Mouse (Mus musculus) stomach, embryonic 15.5 days (tissue): ENCODE measurements around the gene Hmgcs2. TPM values are rescaled to one million over a fixed set of nuclear protein-coding genes. Genes with fewer than 3 reads are reported as not detected.

Experiments
- ATAC-seq: fragments of 200-750 bp; cut with Nextera tagmentation; 2 replicates; pipeline ENCODE4 v1.8.0; 2017; ENCODE audit warnings: low read depth, moderate number of reproducible peaks, moderate TSS enrichment; ENCODE audit not compliant: insufficient read depth, low FRiP score
- H3K27ac ChIP-seq: fragments of 300-500 bp; sonication (generic); 2 replicates; pipeline ENCODE4 v1.5.1; 2015; ENCODE audit warnings: mild to moderate bottlenecking, inconsistent platforms
- H3K27me3 ChIP-seq: fragments of 300-500 bp; sonication (generic); replicated peaks from 2 replicates; pipeline ENCODE4 v1.6.1; 2015; ENCODE audit warnings: inconsistent platforms
- H3K36me3 ChIP-seq: fragments of 300-500 bp; sonication (generic); 2 replicates; pipeline ENCODE4 v1.6.1; 2015; ENCODE audit warnings: inconsistent platforms
- H3K4me1 ChIP-seq: fragments of 300-500 bp; sonication (generic); 2 replicates; pipeline ENCODE4 v1.6.1; 2015; ENCODE audit warnings: inconsistent platforms
- H3K4me2 ChIP-seq: fragments of 300-500 bp; sonication (generic); 2 replicates; pipeline ENCODE4 v1.6.1; 2015; ENCODE audit warnings: mild to moderate bottlenecking, inconsistent platforms
- H3K4me3 ChIP-seq: fragments of 300-500 bp; sonication (generic); replicated peaks from 2 replicates; pipeline ENCODE4 v1.5.1; 2015; ENCODE audit warnings: inconsistent platforms
- H3K9ac ChIP-seq: fragments of 300-500 bp; sonication (generic); 2 replicates; pipeline ENCODE4 v1.6.1; 2015; ENCODE audit warnings: inconsistent platforms
- H3K9me3 ChIP-seq: fragments of 300-500 bp; sonication (generic); 2 replicates; pipeline ENCODE4 v1.6.1; 2016; ENCODE audit warnings: inconsistent platforms
- WGBS: fragments of 180-500 bp; shearing (Covaris S2); methylation state at CpG from one replicate; pipeline ENCODE4 v1.1.7; 2015; 5-methylcytosine and 5-hydroxymethylcytosine counted together
- polyA plus RNA-seq: library from polyadenylated mRNA; unstranded; fragments of >200 nt; fragmentation: Nextera tagmentation; extraction: Ambion mirVana; gene quantifications from 2 replicates; pipeline ENCODE4 v1.2.1, GENCODE M21; 2015

The Hmgcs2 gene
- polyA plus RNA-seq, 1 experiment from 2014 or later: 55.7 TPM

DNA sequence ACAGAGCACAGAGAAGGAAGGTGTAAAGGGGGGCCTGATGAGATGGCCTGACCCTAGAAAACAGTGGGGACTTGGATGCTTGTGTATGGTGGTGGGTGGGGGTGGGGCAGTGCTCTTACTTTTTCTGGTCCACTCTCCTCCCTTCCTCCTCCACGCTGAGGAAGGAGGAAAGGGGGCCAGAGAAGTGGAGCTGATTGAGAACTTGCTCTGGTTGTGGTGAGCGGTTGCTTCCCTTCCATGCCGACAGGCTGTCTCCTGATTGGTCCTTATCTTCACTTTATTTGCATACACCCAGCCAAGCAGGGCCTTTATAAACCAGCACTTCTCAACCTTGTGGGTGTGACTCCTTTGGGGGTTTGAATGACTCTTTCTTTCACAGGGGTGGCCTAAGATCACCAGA lies 26.2 kb upstream of the Hmgcs2 start:
- Histone ChIP-seq H3K4me3 (no peak overlapping the region), H3K9ac (no peak overlapping the region), H3K4me1 (no peaks in the 10 kb centered on the region), H3K27ac (no peak overlapping the region; the same call in 1 of the 2 replicates), H3K4me2 (no peak overlapping the region), H3K27me3 (no peaks in the 10 kb centered on the region), H3K36me3 (no peaks in the 10 kb centered on the region), H3K9me3 (no peaks in the 10 kb centered on the region)
- no peak for ATAC-seq
- WGBS: 86% methylated on average over 2 of the region's 3 CpGs

- no peak overlapping the region for H3K4me3 ChIP-seq
- H3K4me1 ChIP-seq: 0 out of 2 replicates have a peak, but pooled peaks cover 5% of the 10 kb centered on the region
- H3K9ac ChIP-seq: no peak overlapping the region
- peak overlapping the region; percentile 0; the same call in 1 of the 2 replicates for H3K27ac ChIP-seq
- no peaks in the 10 kb centered on the region for H3K9me3 ChIP-seq
- H3K27me3 ChIP-seq: no peaks in the 10 kb centered on the region
- no peak for ATAC-seq
- no peak overlapping the region for H3K4me2 ChIP-seq
- no peaks in the 10 kb centered on the region for H3K36me3 ChIP-seq
- WGBS: 82% methylated on average over 8 of the region's 8 CpGs
Measured at GRCm38 (mm10) chr3:98254656-98255583, 25.3 kb upstream of the Hmgcs2 start.

DNA sequence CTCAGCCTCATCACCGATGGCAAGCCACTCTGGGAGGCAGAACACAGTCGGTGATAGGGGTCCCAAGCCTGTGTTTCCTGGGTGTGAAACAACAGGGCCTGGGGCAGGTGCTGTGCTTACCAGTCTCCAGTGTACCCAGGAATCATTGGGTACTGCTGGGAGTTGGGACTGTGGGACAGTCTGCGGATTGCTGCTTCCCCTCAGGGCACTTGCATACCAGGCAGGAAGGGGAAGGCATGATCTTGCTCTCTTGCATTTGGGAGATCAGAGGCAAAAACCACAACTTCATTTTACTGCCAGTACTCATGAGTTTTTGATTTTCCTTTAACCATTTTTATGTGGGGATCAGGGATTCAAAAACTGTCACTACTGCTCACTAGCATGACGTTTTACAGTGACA lies 21.5 kb upstream of the Hmgcs2 start:
- H3K27ac ChIP-seq: peak overlapping the region; percentile 63; the same call in 1 of the 2 replicates
- H3K4me2 ChIP-seq: no peak overlapping the region
- no peaks in the 10 kb centered on the region for H3K36me3 ChIP-seq
- 85% methylated on average over 4 of the region's 4 CpGs for WGBS
- H3K9me3 ChIP-seq: no peaks in the 10 kb centered on the region
- H3K4me3 ChIP-seq: no peak overlapping the region
- no peak overlapping the region for H3K9ac ChIP-seq
- no peaks in the 10 kb centered on the region for H3K27me3 ChIP-seq
- no peak for ATAC-seq
- H3K4me1 ChIP-seq: 0 out of 2 replicates have a peak, but pooled peaks cover 5% of the 10 kb centered on the region

GRCm38 (mm10) chr3:98259271-98259751 lies 20.9 kb upstream of the Hmgcs2 start:
- H3K4me2 ChIP-seq: no peak overlapping the region
- 0 out of 2 replicates have a peak, but pooled peaks cover 5% of the 10 kb centered on the region for H3K4me1 ChIP-seq
- ATAC-seq: no peak
- H3K27me3 ChIP-seq: no peaks in the 10 kb centered on the region
- no peak overlapping the region for H3K4me3 ChIP-seq
- H3K36me3 ChIP-seq: no peaks in the 10 kb centered on the region
- no peak overlapping the region for H3K9ac ChIP-seq
- no peaks in the 10 kb centered on the region for H3K9me3 ChIP-seq
- peak overlapping the region; percentile 33; the same call in 1 of the 2 replicates for H3K27ac ChIP-seq
- 80% methylated on average over 5 of the region's 5 CpGs for WGBS

DNA sequence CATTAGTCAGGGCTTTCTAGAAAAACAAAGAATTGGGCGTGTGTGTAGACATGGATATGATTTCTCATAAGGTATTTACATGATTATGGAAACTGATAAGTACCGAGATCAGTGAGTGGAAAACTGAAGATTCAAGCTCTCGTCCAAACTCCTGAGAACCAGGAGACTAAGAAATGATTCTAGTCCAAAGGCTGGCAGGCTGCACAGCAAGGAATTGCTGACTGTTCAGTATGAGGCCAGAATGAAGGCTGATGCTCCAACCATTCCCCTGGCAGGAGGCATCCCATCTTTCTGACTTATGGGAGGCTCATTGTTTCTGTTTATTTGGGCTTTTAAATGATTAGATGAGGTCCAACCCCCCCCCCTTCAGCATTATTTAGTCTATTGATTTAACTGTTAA lies 19.7 kb upstream of the Hmgcs2 start:
- Histone ChIP-seq H3K9ac (no peak overlapping the region), H3K36me3 (no peaks in the 10 kb centered on the region), H3K9me3 (no peaks in the 10 kb centered on the region), H3K4me2 (no peak overlapping the region), H3K4me1 (0 out of 2 replicates have a peak, but pooled peaks cover 5% of the 10 kb centered on the region), H3K27me3 (no peaks in the 10 kb centered on the region), H3K4me3 (no peak overlapping the region), H3K27ac (no peak overlapping the region)
- WGBS: 64% methylated on average over 3 of the region's 3 CpGs
- no peak for ATAC-seq

DNA sequence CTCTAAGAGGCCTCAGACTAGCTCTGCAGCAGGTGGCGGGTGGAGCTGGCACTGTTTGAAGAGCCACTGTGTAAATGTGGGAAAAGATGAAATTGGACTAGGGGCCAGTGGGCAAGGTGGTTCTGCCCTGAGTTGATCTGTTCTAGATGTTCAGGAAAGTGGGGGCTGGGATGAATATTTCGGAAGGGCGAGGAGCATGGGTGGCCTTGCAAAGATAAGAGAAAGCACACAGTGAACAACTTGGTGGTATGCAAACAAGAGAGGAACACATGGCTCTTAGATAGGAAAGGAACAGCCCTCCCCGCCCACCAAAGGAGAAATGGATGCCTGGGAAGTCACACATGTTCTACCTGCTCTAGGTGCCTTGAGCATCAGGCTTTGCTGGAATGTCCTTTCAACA lies 18.8 kb upstream of the Hmgcs2 start:
- Histone ChIP-seq H3K4me1 (0 out of 2 replicates have a peak, but pooled peaks cover 5% of the 10 kb centered on the region), H3K9ac (no peak overlapping the region), H3K36me3 (no peaks in the 10 kb centered on the region), H3K4me2 (no peak overlapping the region), H3K4me3 (no peak overlapping the region), H3K9me3 (no peaks in the 10 kb centered on the region), H3K27me3 (no peaks in the 10 kb centered on the region), H3K27ac (peak overlapping the region; percentile 45)
- peak; percentile 75; the same call in 1 of the 2 replicates for ATAC-seq
- WGBS: 63% methylated on average over 4 of the region's 4 CpGs

- Histone ChIP-seq H3K9me3 (no peaks in the 10 kb centered on the region), H3K27me3 (no peaks in the 10 kb centered on the region), H3K9ac (no peak overlapping the region), H3K27ac (no peak overlapping the region; the same call in 1 of the 2 replicates), H3K4me2 (no peak overlapping the region), H3K4me3 (no peak overlapping the region), H3K36me3 (no peaks in the 10 kb centered on the region), H3K4me1 (peaks cover 6% of the 10 kb centered on the region; the same call in 1 of the 2 replicates)
- WGBS: 79% methylated on average over 2 of the region's 2 CpGs
- peak; percentile 56; the same call in 1 of the 2 replicates for ATAC-seq
Measured at GRCm38 (mm10) chr3:98262133-98262532, 18.1 kb upstream of the Hmgcs2 start.

DNA sequence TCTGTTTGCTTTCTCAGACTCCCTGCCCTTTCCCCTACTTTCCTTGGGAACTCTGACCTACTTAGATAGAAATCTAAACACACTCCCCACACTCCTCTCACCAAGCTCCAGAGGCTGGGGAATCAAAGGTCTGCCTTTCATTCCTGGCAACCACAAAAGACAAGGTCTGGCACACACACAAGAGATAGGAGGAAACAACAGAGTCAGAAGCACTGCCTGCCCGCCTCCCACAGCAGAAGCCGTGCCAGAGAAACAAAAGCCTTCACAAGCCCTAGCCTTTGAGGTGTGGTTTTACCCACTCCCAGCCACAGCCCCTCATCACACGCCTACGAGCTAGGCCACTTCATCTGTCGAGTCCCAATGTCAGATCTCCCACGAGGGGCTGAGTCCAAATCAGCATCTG lies 13.0 kb upstream of the Hmgcs2 start:
- WGBS: 22% methylated on average over 6 of the region's 6 CpGs
- Histone ChIP-seq H3K27ac (peak overlapping the region; percentile 65), H3K4me3 (no peak overlapping the region), H3K9ac (no peak overlapping the region), H3K27me3 (no peaks in the 10 kb centered on the region), H3K4me2 (0 out of 2 replicates have a peak overlapping the region, but pooled peaks have one; percentile 6), H3K36me3 (no peaks in the 10 kb centered on the region), H3K4me1 (peaks cover 4% of the 10 kb centered on the region; the same call in 1 of the 2 replicates), H3K9me3 (no peaks in the 10 kb centered on the region)
- ATAC-seq: peak; percentile 86

DNA sequence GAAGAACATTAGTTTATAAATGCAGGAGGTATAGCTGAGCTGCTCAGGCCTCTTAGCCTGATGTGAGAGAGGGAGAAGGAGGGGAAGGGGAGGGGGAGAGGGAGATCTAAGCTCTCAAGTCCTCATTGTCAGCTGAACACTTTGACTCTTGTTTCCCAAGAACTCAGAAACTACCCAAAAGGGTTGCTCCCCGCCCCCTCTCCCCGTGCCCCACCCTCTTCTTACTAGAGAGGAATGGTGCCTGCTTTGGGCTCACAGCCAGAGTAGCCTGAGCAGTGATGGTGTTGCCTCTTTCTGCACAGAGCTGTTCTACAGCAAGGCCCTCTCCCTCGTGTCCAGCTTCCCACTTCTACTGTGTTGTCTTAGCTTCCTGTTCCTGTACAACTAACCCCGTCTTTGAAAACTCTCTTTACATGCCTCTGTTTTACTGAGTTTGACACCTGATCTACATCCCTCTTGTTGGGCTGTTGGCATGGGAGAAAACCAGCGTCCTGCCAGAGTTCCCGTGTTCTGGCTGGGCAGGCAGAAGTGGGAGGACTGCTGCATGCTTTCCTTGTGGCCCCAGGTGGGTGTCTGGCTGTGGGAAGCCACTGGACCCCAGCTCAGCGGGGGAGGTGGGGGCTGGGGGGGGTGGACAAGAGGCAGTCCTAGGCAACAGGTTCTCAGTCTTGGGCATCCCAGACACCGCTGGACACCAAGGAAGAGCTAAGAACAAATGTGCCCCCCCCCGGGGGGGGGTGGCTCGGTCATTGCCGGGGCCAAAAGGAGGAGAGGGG lies 6.4 kb upstream of the Hmgcs2 start:
- Histone ChIP-seq H3K4me1 (0 out of 2 replicates have a peak, but pooled peaks cover 7% of the 10 kb centered on the region), H3K4me2 (no peak overlapping the region), H3K27ac (peak overlapping the region; percentile 16; the same call in 1 of the 2 replicates), H3K36me3 (no peaks in the 10 kb centered on the region), H3K27me3 (no peaks in the 10 kb centered on the region), H3K9ac (no peak overlapping the region), H3K9me3 (no peaks in the 10 kb centered on the region), H3K4me3 (no peak overlapping the region)
- ATAC-seq: peak; percentile 63; the same call in 1 of the 2 replicates
- WGBS: 58% methylated on average over 11 of the region's 11 CpGs

GRCm38 (mm10) chr3:98279682-98280081 lies 553 bp upstream of the Hmgcs2 start:
- H3K4me3 ChIP-seq: no peak overlapping the region
- no peaks in the 10 kb centered on the region for H3K9me3 ChIP-seq
- H3K9ac ChIP-seq: no peak overlapping the region
- no peak overlapping the region for H3K4me2 ChIP-seq
- H3K36me3 ChIP-seq: no peaks in the 10 kb centered on the region
- ATAC-seq: no peak
- WGBS: 48% methylated on average over 4 of the region's 4 CpGs
- H3K4me1 ChIP-seq: peaks cover 8% of the 10 kb centered on the region
- H3K27ac ChIP-seq: peak overlapping the region; percentile 46; the same call in 1 of the 2 replicates
- no peaks in the 10 kb centered on the region for H3K27me3 ChIP-seq

- Histone ChIP-seq H3K4me3 (peak overlapping the region; percentile 32), H3K36me3 (no peaks in the 10 kb centered on the region), H3K4me2 (peak overlapping the region; percentile 46), H3K9me3 (no peaks in the 10 kb centered on the region), H3K27me3 (no peaks in the 10 kb centered on the region), H3K4me1 (peaks cover 8% of the 10 kb centered on the region), H3K27ac (peak overlapping the region; percentile 53), H3K9ac (no peak overlapping the region)
- WGBS: 25% methylated on average over 12 of the region's 12 CpGs
- ATAC-seq: peak; percentile 53; the same call in 1 of the 2 replicates
Measured at GRCm38 (mm10) chr3:98280933-98281678, 871 bp downstream of the Hmgcs2 start.
